Mouse (Mus musculus) ES-E14 (cell line): Measurements from ENCODE around the gene Reg3a.

Source experiments
- MAFK ChIP-seq: IDR thresholded peaks from 2 replicates; pipeline ENCODE4 v1.6.1; 2014; ENCODE audit warnings: mild to moderate bottlenecking, low read depth, low read length, inconsistent platforms; ENCODE audit not compliant: insufficient read depth
- ZC3H11A ChIP-seq: IDR thresholded peaks from 2 replicates; pipeline ENCODE4 v1.6.1; 2012; ENCODE audit warnings: low read depth, mild to moderate bottlenecking, inconsistent platforms, low read length, borderline replicate concordance

GRCm38 (mm10) chr6:78385609-78386008, 5.1 kb downstream of the Reg3a start:
- TF ChIP-seq ZC3H11A (no peak), MAFK (no peak)
